ENCODE assay signal across 9 mouse cellular contexts in the genomic region with DNA sequence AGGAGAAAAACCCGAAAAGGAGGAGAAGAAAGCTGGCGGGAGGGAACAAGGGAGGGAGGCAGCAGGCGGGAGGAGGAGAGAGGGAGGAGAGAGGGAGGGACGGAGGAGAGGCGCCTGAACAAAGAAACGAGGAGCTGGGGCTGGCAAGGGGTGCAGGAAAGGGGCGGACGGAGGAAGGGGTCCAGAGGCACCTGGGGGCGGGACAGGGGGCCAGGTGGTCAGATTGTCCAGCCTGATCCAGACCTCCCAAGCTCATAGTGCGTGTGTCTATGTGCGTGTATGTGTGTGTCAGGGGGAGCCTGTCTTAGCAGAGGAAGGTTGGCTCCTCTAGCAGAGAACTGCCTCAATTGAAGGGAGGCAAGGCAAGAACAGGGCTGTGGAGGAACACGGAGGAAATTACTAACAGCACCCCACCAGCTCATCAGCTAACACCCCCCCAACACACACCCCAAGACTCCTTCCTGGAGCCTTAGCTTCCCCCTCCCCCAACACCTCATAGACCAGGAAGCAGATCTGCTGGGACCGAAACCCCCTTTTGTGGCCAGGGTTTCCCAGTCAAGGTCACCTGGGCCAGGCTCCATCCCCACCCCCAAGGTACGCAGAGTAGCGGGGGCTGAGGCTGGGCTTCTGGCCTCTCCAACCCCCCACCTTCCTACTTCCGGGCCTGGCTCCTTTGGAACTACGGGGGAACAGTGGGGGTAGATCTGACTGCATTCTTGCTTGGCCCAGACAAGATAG. TPM values are rescaled to one million over a fixed set of nuclear protein-coding genes. Genes with fewer than 3 reads are reported as not detected.
DNase-seq lines count a peak whose midpoint lies in the region; ATAC-seq and TF ChIP-seq lines count a peak whose summit lies in the region.
"Had no signal": no experiment of that assay in that cellular context is flagged by ENCODE, and none has a peak within 500 bp of the region (broad histone marks: within the 10 kb centered on the region; RNA-seq: fewer than 3 reads in every experiment).

No protein-coding gene starts in this region.

- no peak overlapping the region for H3K27ac ChIP-seq in intestine, postnatal 0 days (ENCODE audit: low read depth, low read length)
- peak overlapping the region; percentile 53; the same call in 1 of the 2 replicates for H3K27ac ChIP-seq in neural tube, embryonic 12.5 days

- no peaks in the 10 kb centered on the region for H3K9me3 ChIP-seq in intestine, postnatal 0 days (ENCODE audit: control insufficient read depth)
- no peaks in the 10 kb centered on the region for H3K9me3 ChIP-seq in neural tube, embryonic 12.5 days

- H3K4me2 ChIP-seq in intestine, postnatal 0 days (replicated peaks; ENCODE audit: low read depth), result peak overlapping the region; percentile 99
- H3K4me2 ChIP-seq in neural tube, embryonic 12.5 days (replicated peaks), result peak overlapping the region; percentile 94

- DNase-seq in cerebellum, adult 11-12 months, result peak; percentile 54
- DNase-seq in thymus, postnatal 0 days (ENCODE audit: low spot score), result peak; percentile 33
- no peak for DNase-seq in thymus, postnatal 25 days
- no peak for DNase-seq in adrenal gland, postnatal 36 days
- DNase-seq in adrenal gland, postnatal 10 days, result no peak

- peak overlapping the region; percentile 59 for H3K4me3 ChIP-seq in intestine, postnatal 0 days (ENCODE audit: low read depth, low read length)
- peak overlapping the region; percentile 78 for H3K4me3 ChIP-seq in neural tube, embryonic 12.5 days

- H3K36me3 ChIP-seq in intestine, postnatal 0 days (ENCODE audit: control insufficient read depth, insufficient read depth), result 0 out of 2 replicates have a peak, but pooled peaks cover 8% of the 10 kb centered on the region
- peaks cover 16% of the 10 kb centered on the region for H3K36me3 ChIP-seq in neural tube, embryonic 12.5 days

- peaks cover 10% of the 10 kb centered on the region for H3K4me1 ChIP-seq in intestine, postnatal 0 days (replicated peaks; ENCODE audit: control insufficient read depth, insufficient read depth, low read length)
- peaks cover 62% of the 10 kb centered on the region for H3K4me1 ChIP-seq in neural tube, embryonic 12.5 days

- peaks cover 4% of the 10 kb centered on the region; the same call in 1 of the 2 replicates for H3K27me3 ChIP-seq in intestine, postnatal 0 days (replicated peaks; ENCODE audit: control insufficient read depth, insufficient read depth, low read length)
- peaks cover 61% of the 10 kb centered on the region for H3K27me3 ChIP-seq in neural tube, embryonic 12.5 days (replicated peaks)

- no peak for TF ChIP-seq CTCF in intestine, postnatal 0 days (IDR thresholded peaks at IDR 0.05; ENCODE audit: low read depth)

- 4% methylated on average over 17 of the region's 17 CpGs for WGBS in intestine, postnatal 0 days
- WGBS in neural tube, embryonic 12.5 days, result 1% methylated on average over 17 of the region's 17 CpGs

- H3K9ac ChIP-seq in intestine, postnatal 0 days (ENCODE audit: low read depth, low read length), result peak overlapping the region; percentile 72; the same call in 1 of the 2 replicates
- peak overlapping the region; percentile 86 for H3K9ac ChIP-seq in neural tube, embryonic 12.5 days

- ATAC-seq in cerebellum, adult (ENCODE audit: insufficient number of reproducible peaks, low FRiP score, low TSS enrichment), result no peak
- ATAC-seq in intestine, postnatal 0 days, result no peak
- ATAC-seq in neural tube, embryonic 12.5 days (ENCODE audit: low FRiP score, low read depth), result no peak

RNA-seq across cellular contexts. Expression of a gene that starts 2.4 kb away (rescaled TPM):
- 2.2 and 3.2 TPM in 2 replicates for polyA plus RNA-seq in thymus, postnatal 0 days (2015; fragmentation: Nextera tagmentation; extraction: Ambion mirVana)
- polyA plus RNA-seq in intestine, postnatal 0 days (2015; fragmentation: Nextera tagmentation; extraction: Ambion mirVana), result 3.9 and 4.4 TPM in 2 replicates
- polyA plus RNA-seq in neural tube, embryonic 12.5 days (2016; fragmentation: Nextera tagmentation; extraction: Ambion mirVana), result 21.4 and 21.5 TPM in 2 replicates
- 10 to 100 TPM; 22.6 to 41.3 TPM for total RNA-seq in adrenal gland, postnatal 36 days (2021)
- 10 to 100 TPM; 20.2 to 24.8 TPM for total RNA-seq in adrenal gland, postnatal 10 days (2021)

RNA-seq across cellular contexts. Expression of a gene that starts 28.4 kb away (rescaled TPM):
- 0.62 and 0.85 TPM in 2 replicates for polyA plus RNA-seq in thymus, postnatal 0 days (2015; fragmentation: Nextera tagmentation; extraction: Ambion mirVana)
- 1.6 and 1.9 TPM in 2 replicates for polyA plus RNA-seq in intestine, postnatal 0 days (2015; fragmentation: Nextera tagmentation; extraction: Ambion mirVana)
- polyA plus RNA-seq in neural tube, embryonic 12.5 days (2016; fragmentation: Nextera tagmentation; extraction: Ambion mirVana), result 1.3 and 2.3 TPM in 2 replicates
- total RNA-seq in adrenal gland, postnatal 36 days (2021), result not detected
- under 1 TPM; 0.33 to 0.42 TPM for total RNA-seq in adrenal gland, postnatal 10 days (2021)
- total RNA-seq: hematopoietic stem cell, adult 5-6 weeks had no signal

RNA-seq across cellular contexts. Expression of a gene that starts 38.5 kb away (rescaled TPM):
- polyA plus RNA-seq in thymus, postnatal 0 days (2015; fragmentation: Nextera tagmentation; extraction: Ambion mirVana), result 0.60 and 1.1 TPM in 2 replicates
- 15.5 and 15.6 TPM in 2 replicates for polyA plus RNA-seq in intestine, postnatal 0 days (2015; fragmentation: Nextera tagmentation; extraction: Ambion mirVana)
- 12.8 and 14.1 TPM in 2 replicates for polyA plus RNA-seq in neural tube, embryonic 12.5 days (2016; fragmentation: Nextera tagmentation; extraction: Ambion mirVana)
- total RNA-seq in adrenal gland, postnatal 36 days (2021), result 1 to 10 TPM in 1 of 2 experiments, under 1 TPM in 1; 0.30 to 1.0 TPM
- 10 to 100 TPM; 42.0 to 95.1 TPM for total RNA-seq in adrenal gland, postnatal 10 days (2021)
- total RNA-seq: hematopoietic stem cell, adult 5-6 weeks had no signal

Comparison
In these comparisons a context has a peak if more than half of its experiments do, and no peak if none do; other contexts are left out.
1. DNase-seq: peak in cerebellum, adult 11-12 months (single experiment) and thymus, postnatal 0 days (single experiment); none in thymus, postnatal 25 days (single experiment), adrenal gland, postnatal 36 days (0 of 2) and adrenal gland, postnatal 10 days (single experiment).